Mouse (Mus musculus) erythroblast, embryonic 14.5 days (primary cell): ENCODE measurements around the gene Trim30a. TPM values are rescaled to one million over a fixed set of nuclear protein-coding genes. Genes with fewer than 3 reads are reported as not detected.

Experiments
- H3K27me3 ChIP-seq: 2 replicates; pipeline ENCODE4 v1.6.1; 2012; ENCODE audit warnings: inconsistent platforms; ENCODE audit not compliant: control insufficient read depth
- H3K36me3 ChIP-seq: 2 replicates; pipeline ENCODE4 v1.6.1; 2012; ENCODE audit warnings: mild to moderate bottlenecking, inconsistent platforms; ENCODE audit not compliant: control insufficient read depth
- H3K4me1 ChIP-seq: 2 replicates; pipeline ENCODE4 v1.6.1; 2012; ENCODE audit warnings: inconsistent platforms; ENCODE audit not compliant: control insufficient read depth
- H3K4me3 ChIP-seq: replicated peaks from 2 replicates; pipeline ENCODE3; 2012; ENCODE audit warnings: moderate library complexity, mild to moderate bottlenecking, inconsistent platforms
- H3K9me3 ChIP-seq: 2 replicates; pipeline ENCODE4 v1.6.1; 2012; ENCODE audit warnings: low read length, inconsistent platforms, mixed read lengths; ENCODE audit not compliant: control insufficient read depth
- GATA1 ChIP-seq: IDR thresholded peaks from 2 replicates; pipeline ENCODE4 v1.6.1; 2012; ENCODE audit warnings: low read length, inconsistent platforms, mixed read lengths
- TAL1 ChIP-seq: IDR thresholded peaks from 3 replicates; pipeline ENCODE4 v1.6.1; 2012; ENCODE audit warnings: low read length, inconsistent platforms, mixed read lengths
- polyA plus RNA-seq: library from polyadenylated mRNA; stranded (reverse); fragments of >175 nt; gene quantifications from 2 replicates; pipeline ENCODE4 v1.2.3, GENCODE M21; 2012

The Trim30a gene
- polyA plus RNA-seq, 1 experiment = not detected

- no peaks in the 10 kb centered on the region for H3K4me1 ChIP-seq
- H3K9me3 ChIP-seq = no peaks in the 10 kb centered on the region
- no peak overlapping the region for H3K4me3 ChIP-seq
- TF ChIP-seq GATA1 (no peak), TAL1 (no peak)
- no peaks in the 10 kb centered on the region for H3K27me3 ChIP-seq
- H3K36me3 ChIP-seq = no peaks in the 10 kb centered on the region
Observed at GRCm38 (mm10) chr7:104398492-104398891, 66.5 kb downstream of the Trim30a start.

DNA sequence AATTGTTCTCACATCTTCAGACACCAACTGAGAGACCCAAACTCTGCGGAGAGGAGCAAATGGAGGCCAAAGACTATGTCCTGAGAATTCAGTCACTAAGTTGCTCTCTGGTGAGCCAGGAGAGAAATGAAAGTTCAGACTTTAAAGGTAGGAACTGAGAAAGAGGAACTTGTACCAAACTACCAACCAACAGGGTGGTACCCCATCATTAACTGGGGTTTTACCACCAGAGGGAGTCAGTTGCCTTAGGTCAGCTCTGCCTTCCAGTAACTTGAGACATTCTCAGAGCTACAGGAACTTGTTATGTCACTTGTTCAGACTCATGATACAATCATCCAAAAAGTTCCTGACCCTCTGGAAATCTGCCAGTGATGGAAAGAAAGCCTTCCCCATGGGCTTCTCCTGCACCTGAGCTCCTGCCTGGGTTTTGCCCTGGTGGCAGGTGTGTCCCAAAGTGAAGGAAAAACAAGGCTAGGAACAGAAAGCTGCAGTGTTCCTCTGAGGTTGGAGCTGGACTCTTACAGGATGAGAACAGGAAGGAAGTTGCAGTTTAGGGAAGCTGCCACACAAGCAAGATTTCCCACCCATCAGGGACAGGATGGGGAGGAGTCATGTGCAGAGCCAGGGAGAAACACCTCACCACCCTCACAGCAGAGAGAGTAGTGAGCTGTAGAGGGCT lies 95.1 kb downstream of the Trim30a start, which contains the start of gene Trim30b:
TSS of gene Trim30b (minus strand) at position 149 of the 679 bp plus-strand sequence.
- TF ChIP-seq GATA1 (no peak), TAL1 (no peak)
- no peaks in the 10 kb centered on the region for H3K4me1 ChIP-seq
- no peaks in the 10 kb centered on the region for H3K9me3 ChIP-seq
- no peaks in the 10 kb centered on the region for H3K36me3 ChIP-seq
- H3K4me3 ChIP-seq = no peak within 1 kb of the TSS
- no peaks in the 10 kb centered on the region for H3K27me3 ChIP-seq

DNA sequence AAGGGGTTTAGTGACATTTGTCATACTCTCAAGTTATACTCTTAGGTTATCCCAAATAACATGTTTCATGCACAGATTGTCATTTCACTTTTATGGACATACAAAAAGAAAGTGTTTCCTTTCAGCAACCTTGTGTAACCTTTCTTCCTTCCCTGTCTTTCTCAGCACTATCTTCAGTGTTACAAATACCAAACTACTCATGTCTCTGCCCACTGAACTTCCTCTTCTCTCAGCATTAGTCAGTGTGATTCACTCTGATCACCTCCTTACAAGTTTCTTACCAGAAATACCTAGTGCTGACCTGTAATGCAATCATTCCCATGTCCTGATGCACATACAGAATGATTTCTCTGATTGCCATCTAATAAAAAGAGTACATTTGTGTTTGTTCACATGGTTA lies 98.7 kb downstream of the Trim30a start:
- TF ChIP-seq TAL1 (no peak), GATA1 (no peak)
- H3K36me3 ChIP-seq = no peaks in the 10 kb centered on the region
- H3K4me3 ChIP-seq = no peak overlapping the region
- no peaks in the 10 kb centered on the region for H3K9me3 ChIP-seq
- no peaks in the 10 kb centered on the region for H3K27me3 ChIP-seq
- H3K4me1 ChIP-seq = no peaks in the 10 kb centered on the region

Other genes with a start within 250 kb of the Trim30a start
- gene Trim6, start 246.4 kb downstream of the Trim30a start, polyA plus RNA-seq = not detected in 2 replicates
- not detected in 2 replicates for gene Trim34a, start 220.7 kb downstream of the Trim30a start, polyA plus RNA-seq
- gene Trim5, start 177.1 kb downstream of the Trim30a start, polyA plus RNA-seq = 0.03 TPM in 1 of 2 replicates, not detected in the other
- not detected in 2 replicates for gene Trim12a, start 149.7 kb downstream of the Trim30a start, polyA plus RNA-seq
- not detected in 2 replicates for gene Trim34b, start 135.7 kb downstream of the Trim30a start, polyA plus RNA-seq
- 0.04 and 0.05 TPM in 2 replicates for gene Trim12c, start 111.8 kb downstream of the Trim30a start, polyA plus RNA-seq
- gene Trim30b, start 95.3 kb downstream of the Trim30a start, polyA plus RNA-seq = not detected in 2 replicates
- not detected in 2 replicates for gene Trim30c, start 64.4 kb downstream of the Trim30a start, polyA plus RNA-seq
- not detected in 2 replicates for gene Trim30d, start 42.7 kb upstream of the Trim30a start, polyA plus RNA-seq
- gene Olfr651, start 84.9 kb upstream of the Trim30a start, polyA plus RNA-seq = not detected in 2 replicates
- not detected in 2 replicates for gene Olfr652, start 95.7 kb upstream of the Trim30a start, polyA plus RNA-seq
- not detected in 2 replicates for gene Olfr653, start 112.1 kb upstream of the Trim30a start, polyA plus RNA-seq
- gene Olfr654, start 121.8 kb upstream of the Trim30a start, polyA plus RNA-seq = not detected in 2 replicates
- not detected in 2 replicates for gene Olfr655, start 136.6 kb upstream of the Trim30a start, polyA plus RNA-seq
- not detected in 2 replicates for gene Olfr656, start 148.8 kb upstream of the Trim30a start, polyA plus RNA-seq
- not detected in 2 replicates for gene Olfr657, start 159.6 kb upstream of the Trim30a start, polyA plus RNA-seq
- gene Olfr658, start 182.1 kb upstream of the Trim30a start, polyA plus RNA-seq = not detected in 2 replicates
- gene Olfr659, start 201.6 kb upstream of the Trim30a start, polyA plus RNA-seq = not detected in 2 replicates
- not detected in 2 replicates for gene Olfr661, start 221.3 kb upstream of the Trim30a start, polyA plus RNA-seq